28 mouse cellular contexts compared by ENCODE assay signal in the genomic region with DNA sequence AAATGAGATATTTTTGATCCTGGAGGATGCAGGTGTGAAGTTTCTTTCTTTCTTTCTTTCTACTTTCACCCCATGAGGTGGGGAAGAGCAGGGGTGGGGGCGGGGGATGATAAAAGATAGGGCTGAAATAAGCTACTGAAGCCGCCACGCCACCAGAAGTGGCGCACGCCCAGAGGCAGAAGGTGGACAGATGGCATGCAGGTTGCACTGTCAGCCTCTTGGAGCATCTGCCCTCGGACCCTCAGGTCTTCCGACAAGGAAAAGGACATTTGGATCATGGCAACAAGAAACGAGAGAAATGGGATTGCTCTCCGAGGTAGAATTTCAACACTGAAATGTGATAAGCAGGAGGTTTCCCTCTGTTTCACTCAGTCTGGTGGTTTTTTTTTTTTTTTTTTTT.
DNase-seq lines count a peak whose midpoint lies in the region; ATAC-seq and TF ChIP-seq lines count a peak whose summit lies in the region.
"Had no signal": no experiment of that assay in that cellular context is flagged by ENCODE, and none has a peak within 500 bp of the region (broad histone marks: within the 10 kb centered on the region; RNA-seq: fewer than 3 reads in every experiment).

No protein-coding gene starts in this region.

- ATAC-seq in midbrain, postnatal 0 days (ENCODE audit: low FRiP score): no peak
- ATAC-seq in inflammation-experienced regulatory T-cells, adult 6 months: no peak
- ATAC-seq: forebrain, embryonic 13.5 days; liver, embryonic 12.5 days; liver, postnatal 0 days; midbrain, embryonic 13.5 days had no signal

- WGBS in midbrain, postnatal 0 days: 76% methylated on average over 9 of the region's 9 CpGs
- 88% methylated on average over 9 of the region's 9 CpGs for WGBS in midbrain, embryonic 10.5 days

- H3K4me1 ChIP-seq in midbrain, postnatal 0 days (ENCODE audit: insufficient read depth, low read length): no peaks in the 10 kb centered on the region
- no peaks in the 10 kb centered on the region for H3K4me1 ChIP-seq in midbrain, embryonic 10.5 days
- H3K4me1 ChIP-seq: forebrain, embryonic 13.5 days; hindbrain, embryonic 12.5 days; limb, embryonic 13.5 days; liver, embryonic 12.5 days; megakaryocyte, embryonic 14.5 days; midbrain, embryonic 13.5 days; neural tube, embryonic 15.5 days had no signal

- H3K36me3 ChIP-seq in midbrain, postnatal 0 days (ENCODE audit: insufficient read depth, low read length): no peaks in the 10 kb centered on the region
- H3K36me3 ChIP-seq in midbrain, embryonic 10.5 days: no peaks in the 10 kb centered on the region
- H3K36me3 ChIP-seq: hindbrain, embryonic 12.5 days; limb, embryonic 13.5 days; liver, embryonic 12.5 days; midbrain, embryonic 13.5 days; neural tube, embryonic 15.5 days had no signal

- H3K27me3 ChIP-seq in midbrain, postnatal 0 days (ENCODE audit: insufficient read depth, low read length): no peaks in the 10 kb centered on the region
- H3K27me3 ChIP-seq in midbrain, embryonic 10.5 days (ENCODE audit: low read depth, poor library complexity, severe bottlenecking): no peaks in the 10 kb centered on the region
- H3K27me3 ChIP-seq: forebrain, embryonic 13.5 days; hindbrain, embryonic 12.5 days; limb, embryonic 13.5 days; liver, embryonic 12.5 days; midbrain, embryonic 13.5 days; neural tube, embryonic 15.5 days had no signal

- no peaks in the 10 kb centered on the region for H3K9me3 ChIP-seq in midbrain, postnatal 0 days (ENCODE audit: low read length)
- no peaks in the 10 kb centered on the region for H3K9me3 ChIP-seq in midbrain, embryonic 10.5 days (replicated peaks)
- H3K9me3 ChIP-seq: forebrain, embryonic 13.5 days; hindbrain, embryonic 12.5 days; limb, embryonic 13.5 days; liver, embryonic 12.5 days; midbrain, embryonic 13.5 days; neural tube, embryonic 15.5 days had no signal

- no peak overlapping the region for H3K4me2 ChIP-seq in midbrain, postnatal 0 days (ENCODE audit: low read depth, low read length, poor library complexity, severe bottlenecking)
- H3K4me2 ChIP-seq: forebrain, embryonic 13.5 days; heart, embryonic 11.5 days; hindbrain, embryonic 12.5 days; limb, embryonic 13.5 days; liver, embryonic 12.5 days; midbrain, embryonic 13.5 days; neural tube, embryonic 15.5 days had no signal

- H3K27ac ChIP-seq in midbrain, postnatal 0 days (ENCODE audit: low read depth, low read length): no peak overlapping the region
- no peak overlapping the region for H3K27ac ChIP-seq in midbrain, embryonic 10.5 days (replicated peaks)
- H3K27ac ChIP-seq: forebrain, embryonic 13.5 days; hindbrain, embryonic 12.5 days; limb, embryonic 13.5 days; liver, embryonic 12.5 days; midbrain, embryonic 13.5 days; neural tube, embryonic 15.5 days; stomach, postnatal 0 days had no signal

- H3K9ac ChIP-seq in midbrain, postnatal 0 days (replicated peaks; ENCODE audit: low read length, poor library complexity, severe bottlenecking): no peak overlapping the region
- H3K9ac ChIP-seq: forebrain, embryonic 13.5 days; hindbrain, embryonic 12.5 days; limb, embryonic 13.5 days; liver, embryonic 12.5 days; liver, postnatal 0 days; midbrain, embryonic 13.5 days; neural tube, embryonic 15.5 days had no signal

- H3K4me3 ChIP-seq in midbrain, postnatal 0 days (ENCODE audit: low read depth, low read length): no peak overlapping the region
- no peak overlapping the region for H3K4me3 ChIP-seq in midbrain, embryonic 10.5 days
- H3K4me3 ChIP-seq: forebrain, embryonic 13.5 days; hindbrain, embryonic 12.5 days; limb, embryonic 13.5 days; liver, embryonic 12.5 days; megakaryocyte, embryonic 14.5 days; midbrain, embryonic 13.5 days; neural tube, embryonic 15.5 days had no signal

- TF ChIP-seq CTCF in midbrain, postnatal 0 days (IDR thresholded peaks at IDR 0.05): no peak

- peak; percentile 64 for DNase-seq in midbrain, postnatal 0 days (ENCODE audit: low spot score)
- DNase-seq in midbrain, embryonic 10.5 days (ENCODE audit: low spot score): no peak
- DNase-seq in cerebellum, adult 18-20 months: peak; percentile 72 to 74
- DNase-seq in cerebellum, postnatal 10 days: peak; percentile 83 to 88
- DNase-seq in layer of hippocampus, postnatal 10 days (ENCODE audit: low spot score in 2 of 2): no peak
- DNase-seq in ovary, postnatal 36 days (ENCODE audit: low spot score): no peak
- DNase-seq: adrenal gland, postnatal 25 days; B cell, adult 2 months; gastrocnemius, postnatal 36 days; heart, adult 18-20 months; heart, postnatal 36 days; kidney, adult 11 months; layer of hippocampus, adult 9-11 months; liver, postnatal 0 days; lung, postnatal 4 days; right cerebral cortex, postnatal 25 days; thymus, adult 18-20 months; thymus, postnatal 25 days had no signal

Comparison
In these comparisons a context has a peak if more than half of its experiments do, and no peak if none do; other contexts are left out.
1. DNase-seq: peak in midbrain, postnatal 0 days (single experiment), cerebellum, adult 18-20 months (2 of 2) and cerebellum, postnatal 10 days (2 of 2); none in midbrain, embryonic 10.5 days (single experiment), layer of hippocampus, postnatal 10 days (0 of 2) and ovary, postnatal 36 days (single experiment).